Mouse (Mus musculus): ENCODE results near the gene Abcb9.

Abcb9 gene

GRCm38 (mm10) chr5:124014180-124014579 is 81.4 kb downstream of the Abcb9 start:
- no peak for DNase-seq (ENCODE audit: low read depth, low spot score)

DNA sequence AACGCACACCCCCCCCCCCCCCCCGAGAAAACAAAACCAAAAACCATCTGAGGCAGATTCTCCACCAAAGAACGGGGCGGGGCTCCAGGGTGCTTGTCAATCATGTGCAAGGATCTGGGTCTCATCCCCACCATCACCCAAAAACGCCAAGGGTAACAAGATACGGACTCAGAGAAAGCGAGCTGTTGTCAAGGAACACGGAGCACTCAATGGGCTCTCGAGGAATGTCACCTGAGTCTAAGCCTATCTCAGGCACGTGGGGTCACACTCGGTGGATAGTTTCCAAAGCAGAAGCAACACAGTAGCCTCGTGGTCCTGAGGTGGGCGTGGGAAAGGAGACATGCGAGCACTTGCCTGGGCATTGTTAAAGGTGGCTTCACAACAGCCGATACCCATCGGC is 81.9 kb downstream of the Abcb9 start:
- DNase-seq (ENCODE audit: low read depth, low spot score) = no peak

DNA sequence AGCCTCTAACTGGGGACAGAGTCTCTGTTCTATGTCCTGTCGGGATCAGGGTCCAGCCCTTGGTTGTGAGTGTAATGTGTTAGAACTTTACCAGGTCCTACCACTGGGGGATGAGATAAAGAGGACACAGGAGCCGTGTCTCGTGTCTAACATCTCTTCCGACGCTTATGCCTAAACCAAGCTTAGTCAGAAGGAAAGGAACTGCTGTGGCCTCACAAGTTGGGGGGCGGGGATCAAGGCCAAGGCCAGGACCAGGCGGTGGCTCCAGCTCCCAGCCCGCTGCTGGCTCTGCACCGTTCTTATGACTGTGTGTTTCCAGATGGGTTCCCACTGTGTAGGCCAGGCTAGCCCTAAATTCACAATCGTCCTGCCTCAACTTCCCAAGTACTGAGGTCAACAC is 82.7 kb downstream of the Abcb9 start:
- no peak for DNase-seq (ENCODE audit: low read depth, low spot score)

GRCm38 (mm10) chr5:124011927-124012326 is 83.7 kb downstream of the Abcb9 start:
- no peak for DNase-seq (ENCODE audit: low read depth, low spot score)
